7 mouse cellular contexts compared by ENCODE assay signal in the genomic region with DNA sequence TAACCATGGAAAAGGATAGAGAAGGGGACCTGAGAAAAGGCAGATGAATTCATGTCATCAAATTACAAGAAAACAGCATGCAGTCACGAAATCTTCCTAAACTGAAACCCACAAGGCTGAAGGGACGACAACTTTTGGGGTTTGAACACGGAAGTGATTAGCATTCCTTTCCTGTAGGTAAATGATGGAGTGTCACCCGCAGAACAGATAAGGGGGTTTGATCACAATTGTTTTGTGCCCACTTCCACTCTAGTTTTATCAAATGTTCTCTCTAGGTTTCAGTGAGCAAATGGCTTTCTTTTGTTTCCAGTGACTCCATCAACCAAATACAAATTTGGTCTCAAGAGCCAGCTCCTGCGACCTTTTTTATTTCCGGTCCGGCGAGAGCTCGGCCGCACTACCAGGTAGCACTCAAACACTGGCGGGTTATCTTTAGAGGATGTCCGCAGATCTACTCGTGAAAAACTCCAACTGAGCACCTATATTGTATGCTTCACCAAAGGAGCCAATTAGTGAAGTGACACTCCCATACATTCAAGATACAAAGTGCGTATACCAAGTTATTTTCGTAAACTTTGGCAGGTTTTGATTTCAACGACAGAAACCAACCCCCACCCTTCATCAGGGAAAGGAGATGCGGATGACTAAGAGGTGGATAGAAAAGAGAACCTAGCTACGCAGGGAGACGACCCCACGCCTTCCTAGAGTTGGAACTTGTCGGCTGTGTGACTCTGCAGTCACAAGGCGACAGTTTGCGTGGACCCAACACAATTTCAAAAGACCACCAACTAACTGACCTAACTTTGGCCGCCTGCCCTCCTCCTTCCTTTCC. TPM values are rescaled to one million over a fixed set of nuclear protein-coding genes. Genes with fewer than 3 reads are reported as not detected.
DNase-seq lines count a peak whose midpoint lies in the region; ATAC-seq and TF ChIP-seq lines count a peak whose summit lies in the region.

No protein-coding gene starts in this region.

- TF ChIP-seq POLR2A in brain, embryonic 14.5 days (IDR thresholded peaks at IDR 0.05; ENCODE audit: borderline replicate concordance, extremely low read depth, insufficient read depth, insufficient read length, poor library complexity, severe bottlenecking): no peak

- WGBS in hindbrain, embryonic 10.5 days: 9% methylated on average over 24 of the region's 24 CpGs

- no peak for ATAC-seq in frontal cortex, adult (ENCODE audit: low TSS enrichment)

- H3K36me3 ChIP-seq in hindbrain, embryonic 10.5 days: peaks cover 23% of the 10 kb centered on the region
- peaks cover 14% of the 10 kb centered on the region for H3K36me3 ChIP-seq in megakaryocyte, embryonic 14.5 days (replicated peaks; ENCODE audit: low read length)

- DNase-seq in retina, embryonic 14.5 days (ENCODE audit: low spot score): peak; percentile 10
- no peak for DNase-seq in retina, postnatal 1 day
- peak; percentile 24 for DNase-seq in brain, embryonic 14.5 days (ENCODE audit: low read depth)
- no peak for DNase-seq in hindbrain, embryonic 10.5 days (ENCODE audit: low spot score)
- no peak for DNase-seq in right cerebral cortex, postnatal 4 days

- no peaks in the 10 kb centered on the region for H3K9me3 ChIP-seq in hindbrain, embryonic 10.5 days
- no peaks in the 10 kb centered on the region for H3K9me3 ChIP-seq in megakaryocyte, embryonic 14.5 days

- H3K27me3 ChIP-seq in hindbrain, embryonic 10.5 days (ENCODE audit: insufficient read depth, poor library complexity, severe bottlenecking): no peaks in the 10 kb centered on the region
- no peaks in the 10 kb centered on the region for H3K27me3 ChIP-seq in megakaryocyte, embryonic 14.5 days (replicated peaks)

- peaks cover 16% of the 10 kb centered on the region for H3K4me1 ChIP-seq in hindbrain, embryonic 10.5 days (replicated peaks)
- H3K4me1 ChIP-seq in megakaryocyte, embryonic 14.5 days: peaks cover 56% of the 10 kb centered on the region

- H3K4me3 ChIP-seq in hindbrain, embryonic 10.5 days: peak overlapping the region; percentile 100
- H3K4me3 ChIP-seq in megakaryocyte, embryonic 14.5 days (replicated peaks): peak overlapping the region; percentile 92

- peak overlapping the region; percentile 99 for H3K27ac ChIP-seq in hindbrain, embryonic 10.5 days

- TF ChIP-seq CTCF in brain, embryonic 14.5 days (IDR thresholded peaks at IDR 0.05; ENCODE audit: borderline replicate concordance, extremely low read depth, insufficient read depth, insufficient read length): no peak

RNA-seq across cellular contexts. Expression of a gene that starts 2.1 kb away (rescaled TPM):
- polyA plus RNA-seq in brain, embryonic 14.5 days (2012; rRNA removed): 96.5 and 127 TPM in 2 replicates
- 394 and 407 TPM in 2 replicates for polyA plus RNA-seq in hindbrain, embryonic 10.5 days (2016; fragmentation: Nextera tagmentation; extraction: Ambion mirVana)
- 103 and 123 TPM in 2 replicates for polyA plus RNA-seq in megakaryocyte, embryonic 14.5 days (2012; ENCODE audit: insufficient read depth, low replicate concordance)

RNA-seq across cellular contexts. Expression of a gene that starts 8.1 kb away (rescaled TPM):
- 1.3 and 2.2 TPM in 2 replicates for polyA plus RNA-seq in brain, embryonic 14.5 days (2012; rRNA removed)
- 1.6 and 1.9 TPM in 2 replicates for polyA plus RNA-seq in hindbrain, embryonic 10.5 days (2016; fragmentation: Nextera tagmentation; extraction: Ambion mirVana)
- polyA plus RNA-seq in megakaryocyte, embryonic 14.5 days (2012; ENCODE audit: insufficient read depth, low replicate concordance): 0.32 TPM in 1 of 2 replicates, not detected in the other

RNA-seq across cellular contexts. Expression of a gene that starts 33.0 kb away (rescaled TPM):
- polyA plus RNA-seq in brain, embryonic 14.5 days (2012; rRNA removed): 12.1 and 16.4 TPM in 2 replicates
- 16.1 and 18.0 TPM in 2 replicates for polyA plus RNA-seq in hindbrain, embryonic 10.5 days (2016; fragmentation: Nextera tagmentation; extraction: Ambion mirVana)
- 1.8 and 3.3 TPM in 2 replicates for polyA plus RNA-seq in megakaryocyte, embryonic 14.5 days (2012; ENCODE audit: insufficient read depth, low replicate concordance)

RNA-seq across cellular contexts. Expression of a gene that starts 53.3 kb away (rescaled TPM):
- polyA plus RNA-seq in brain, embryonic 14.5 days (2012; rRNA removed): 5.4 and 6.2 TPM in 2 replicates
- 0.73 and 0.75 TPM in 2 replicates for polyA plus RNA-seq in hindbrain, embryonic 10.5 days (2016; fragmentation: Nextera tagmentation; extraction: Ambion mirVana)
- polyA plus RNA-seq in megakaryocyte, embryonic 14.5 days (2012; ENCODE audit: insufficient read depth, low replicate concordance): 2.3 and 4.8 TPM in 2 replicates

RNA-seq across cellular contexts. Expression of a gene that starts 55.9 kb away (rescaled TPM):
- polyA plus RNA-seq in brain, embryonic 14.5 days (2012; rRNA removed): 41.9 and 51.4 TPM in 2 replicates
- polyA plus RNA-seq in hindbrain, embryonic 10.5 days (2016; fragmentation: Nextera tagmentation; extraction: Ambion mirVana): 7.8 and 10.1 TPM in 2 replicates
- 40.2 and 205 TPM in 2 replicates for polyA plus RNA-seq in megakaryocyte, embryonic 14.5 days (2012; ENCODE audit: insufficient read depth, low replicate concordance)

Comparison
In these comparisons a context has a peak if more than half of its experiments do, and no peak if none do; other contexts are left out.
1. DNase-seq: peak in retina, embryonic 14.5 days (single experiment) and brain, embryonic 14.5 days (single experiment); none in retina, postnatal 1 day (single experiment), hindbrain, embryonic 10.5 days (single experiment) and right cerebral cortex, postnatal 4 days (single experiment).